In the genomic region with DNA sequence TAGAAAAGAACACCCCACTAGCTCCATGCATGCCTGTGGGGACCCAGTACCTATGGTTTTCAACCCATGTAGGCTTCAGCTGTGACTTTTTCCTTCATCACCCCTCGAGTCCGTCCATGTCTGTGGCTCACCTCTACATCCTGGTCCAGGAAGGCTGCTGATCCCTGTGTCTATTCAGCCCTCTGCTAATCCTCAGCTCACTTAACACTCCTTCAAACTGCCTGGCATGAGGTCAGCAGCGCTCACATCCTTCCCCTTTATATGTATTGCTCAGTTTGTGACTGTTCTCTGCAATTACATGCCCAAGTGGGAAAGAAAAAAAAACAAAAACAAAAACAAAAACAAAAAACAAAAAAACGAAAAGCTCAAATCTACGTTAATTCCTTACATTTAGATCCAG, we compare ENCODE assay signal across 13 mouse cellular contexts. TPM values are rescaled to one million over a fixed set of nuclear protein-coding genes. Genes with fewer than 3 reads are reported as not detected.
DNase-seq lines count a peak whose midpoint lies in the region; ATAC-seq and TF ChIP-seq lines count a peak whose summit lies in the region.
"Had no signal": no experiment of that assay in that cellular context is flagged by ENCODE, and none has a peak within 500 bp of the region (broad histone marks: within the 10 kb centered on the region; RNA-seq: fewer than 3 reads in every experiment).

No protein-coding gene starts in this region.

- H3K27me3 ChIP-seq in heart, embryonic 13.5 days (replicated peaks): no peaks in the 10 kb centered on the region
- no peaks in the 10 kb centered on the region for H3K27me3 ChIP-seq in lung, postnatal 0 days (replicated peaks; ENCODE audit: insufficient read depth, low read length)
- H3K27me3 ChIP-seq in hindbrain, embryonic 14.5 days (ENCODE audit: control insufficient read depth, insufficient read depth, low read length): no peaks in the 10 kb centered on the region
- H3K27me3 ChIP-seq in midbrain, embryonic 12.5 days: no peaks in the 10 kb centered on the region
- H3K27me3 ChIP-seq: limb, embryonic 13.5 days; neural tube, embryonic 12.5 days had no signal

- H3K36me3 ChIP-seq in heart, embryonic 13.5 days: peaks cover 9% of the 10 kb centered on the region
- no peaks in the 10 kb centered on the region for H3K36me3 ChIP-seq in lung, postnatal 0 days (ENCODE audit: insufficient read depth, low read length)
- H3K36me3 ChIP-seq in hindbrain, embryonic 14.5 days (replicated peaks; ENCODE audit: control insufficient read depth, insufficient read depth): no peaks in the 10 kb centered on the region
- H3K36me3 ChIP-seq in midbrain, embryonic 12.5 days: no peaks in the 10 kb centered on the region
- H3K36me3 ChIP-seq: embryonic facial prominence, embryonic 10.5 days; neural tube, embryonic 12.5 days had no signal

- H3K9me3 ChIP-seq in heart, embryonic 13.5 days: no peaks in the 10 kb centered on the region
- no peaks in the 10 kb centered on the region for H3K9me3 ChIP-seq in lung, postnatal 0 days (ENCODE audit: low read length)
- H3K9me3 ChIP-seq in hindbrain, embryonic 14.5 days (ENCODE audit: control insufficient read depth, low read length): no peaks in the 10 kb centered on the region
- no peaks in the 10 kb centered on the region for H3K9me3 ChIP-seq in midbrain, embryonic 12.5 days
- H3K9me3 ChIP-seq: embryonic facial prominence, embryonic 10.5 days; limb, embryonic 13.5 days; neural tube, embryonic 12.5 days had no signal

- ATAC-seq in heart, embryonic 13.5 days (ENCODE audit: extremely low read depth, insufficient number of reproducible peaks, low FRiP score, low TSS enrichment): no peak
- no peak for ATAC-seq in lung, postnatal 0 days
- no peak for ATAC-seq in hindbrain, embryonic 14.5 days (ENCODE audit: low FRiP score)
- 0 out of 2 replicates have a peak, but pooled peaks have one; percentile 17 for ATAC-seq in midbrain, embryonic 12.5 days (ENCODE audit: low FRiP score, low read depth)

- 81% methylated on average over 5 of the region's 5 CpGs for WGBS in heart, embryonic 13.5 days
- 72% methylated on average over 5 of the region's 5 CpGs for WGBS in lung, postnatal 0 days
- WGBS in hindbrain, embryonic 14.5 days: 71% methylated on average over 5 of the region's 5 CpGs
- WGBS in midbrain, embryonic 12.5 days: 35% methylated on average over 5 of the region's 5 CpGs

- no peak overlapping the region for H3K4me3 ChIP-seq in heart, embryonic 13.5 days
- H3K4me3 ChIP-seq in lung, postnatal 0 days (ENCODE audit: low read depth, low read length): no peak overlapping the region
- H3K4me3 ChIP-seq in hindbrain, embryonic 14.5 days (replicated peaks; ENCODE audit: low read length): no peak overlapping the region
- H3K4me3 ChIP-seq in midbrain, embryonic 12.5 days: no peak overlapping the region
- H3K4me3 ChIP-seq: embryonic facial prominence, embryonic 10.5 days; limb, embryonic 13.5 days; neural tube, embryonic 12.5 days had no signal

- no peak for DNase-seq in heart, postnatal 36 days
- no peak for DNase-seq in lung, postnatal 0 days (ENCODE audit: low spot score)
- no peak for DNase-seq in lung, postnatal 36 days
- no peak for DNase-seq in hindbrain, embryonic 14.5 days (ENCODE audit: low spot score)
- DNase-seq in urinary bladder, adult 18-20 months (ENCODE audit: low spot score in 2 of 2): no peak
- DNase-seq in ovary, postnatal 14 days (ENCODE audit: low spot score): no peak
- DNase-seq: kidney, postnatal 10 days; spleen, adult 18-20 months had no signal

- peak overlapping the region; percentile 81 for H3K27ac ChIP-seq in heart, embryonic 13.5 days (replicated peaks)
- peak overlapping the region; percentile 28; the same call in 1 of the 2 replicates for H3K27ac ChIP-seq in lung, postnatal 0 days (ENCODE audit: low read length)
- peak overlapping the region; percentile 33; the same call in 1 of the 2 replicates for H3K27ac ChIP-seq in hindbrain, embryonic 14.5 days
- H3K27ac ChIP-seq in midbrain, embryonic 12.5 days (replicated peaks): peak overlapping the region; percentile 66
- H3K27ac ChIP-seq: limb, embryonic 13.5 days; neural tube, embryonic 12.5 days had no signal

- no peak for TF ChIP-seq CTCF in lung, postnatal 0 days (IDR thresholded peaks at IDR 0.05)

- no peak for TF ChIP-seq EP300 in lung, postnatal 0 days (IDR thresholded peaks at IDR 0.05)

- H3K9ac ChIP-seq in heart, embryonic 13.5 days: no peak overlapping the region
- no peak overlapping the region for H3K9ac ChIP-seq in lung, postnatal 0 days (replicated peaks; ENCODE audit: low read depth)
- H3K9ac ChIP-seq in hindbrain, embryonic 14.5 days: no peak overlapping the region
- H3K9ac ChIP-seq in midbrain, embryonic 12.5 days (replicated peaks): no peak overlapping the region
- H3K9ac ChIP-seq: limb, embryonic 13.5 days; neural tube, embryonic 12.5 days had no signal

- peaks cover 52% of the 10 kb centered on the region for H3K4me1 ChIP-seq in heart, embryonic 13.5 days
- H3K4me1 ChIP-seq in lung, postnatal 0 days (ENCODE audit: insufficient read depth, low read depth, low read length): peaks cover 18% of the 10 kb centered on the region; the same call in 1 of the 2 replicates
- 0 out of 2 replicates have a peak, but pooled peaks cover 5% of the 10 kb centered on the region for H3K4me1 ChIP-seq in hindbrain, embryonic 14.5 days (replicated peaks; ENCODE audit: control insufficient read depth, insufficient read depth, low read length)
- H3K4me1 ChIP-seq in midbrain, embryonic 12.5 days: peaks cover 26% of the 10 kb centered on the region
- H3K4me1 ChIP-seq: neural tube, embryonic 12.5 days had no signal

- intact Hi-C loops in heart, postnatal 36 days (cut with DNase I): loop anchor here (2.0 to 5.0 kb wide), 2 partner anchors 19 to 37 kb away; no protein-coding TSS in a partner anchor

- 0 out of 2 replicates have a peak overlapping the region, but pooled peaks have one; percentile 0 for H3K4me2 ChIP-seq in heart, embryonic 13.5 days
- no peak overlapping the region for H3K4me2 ChIP-seq in lung, postnatal 0 days (replicated peaks; ENCODE audit: low read depth, low read length)
- H3K4me2 ChIP-seq in hindbrain, embryonic 14.5 days (replicated peaks): no peak overlapping the region
- H3K4me2 ChIP-seq in midbrain, embryonic 12.5 days (replicated peaks): no peak overlapping the region
- H3K4me2 ChIP-seq: limb, embryonic 13.5 days; neural tube, embryonic 12.5 days had no signal

RNA-seq across cellular contexts. Expression of gene St3gal6, which starts 24.4 kb away (rescaled TPM):
- polyA plus RNA-seq in heart, embryonic 13.5 days (2015; fragmentation: Nextera tagmentation; extraction: Ambion mirVana): 13.8 and 16.0 TPM in 2 replicates
- total RNA-seq in heart, postnatal 36 days (2021): 10 to 100 TPM; 40.2 to 43.7 TPM
- 52.3 and 56.0 TPM in 2 replicates for polyA plus RNA-seq in lung, postnatal 0 days (2015; fragmentation: Nextera tagmentation; extraction: Ambion mirVana)
- polyA plus RNA-seq in hindbrain, embryonic 14.5 days (2014; fragmentation: Nextera tagmentation; extraction: Ambion mirVana): 10.4 and 10.8 TPM in 2 replicates
- polyA plus RNA-seq in midbrain, embryonic 12.5 days (2016; fragmentation: Nextera tagmentation; extraction: Ambion mirVana): 11.4 and 12.5 TPM in 2 replicates

Comparison
In these comparisons a context has a peak if more than half of its experiments do, and no peak if none do; other contexts are left out.
1. H3K27ac ChIP-seq: peak in every context shown above with its lines; median percentile 81 in heart, embryonic 13.5 days; 66 in midbrain, embryonic 12.5 days; 33 in hindbrain, embryonic 14.5 days; 28 in lung, postnatal 0 days.